Mouse (Mus musculus) cerebellum, postnatal 36 days (tissue): ENCODE data around the gene 5730522E02Rik.

Experiments used
- DNase-seq, 2 experiments: peaks; one replicate each; pipeline ENCODE4 v3.0.0; 2021 to 2022; ENCODE audit warnings: mixed read lengths in 2 of 2

5730522E02Rik gene

DNA sequence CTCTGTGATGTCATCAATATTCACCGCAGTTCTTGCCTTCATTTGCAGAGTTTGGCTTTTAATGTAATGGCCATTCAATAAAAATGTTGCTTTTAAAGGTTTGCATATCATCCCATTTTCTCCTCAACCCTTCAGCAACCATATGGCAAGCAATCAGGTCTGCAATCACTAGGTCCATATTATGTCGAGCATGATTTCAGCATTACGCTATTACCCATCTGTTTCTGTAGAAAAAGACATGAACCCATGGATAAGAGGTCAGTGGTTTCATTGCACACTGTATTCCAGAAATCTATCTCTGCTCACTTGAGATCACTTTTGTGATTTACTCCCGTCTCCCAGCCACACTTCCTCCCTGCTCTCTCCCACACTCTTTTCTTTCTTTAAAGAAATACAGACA lies 213.1 kb downstream of the 5730522E02Rik start:
- no peak for DNase-seq

GRCm38 (mm10) chr11:25994128-25994527 lies 216.4 kb downstream of the 5730522E02Rik start:
- DNase-seq = no peak

- DNase-seq = no peak
These were observed 218.3 kb downstream of the 5730522E02Rik start for GRCm38 (mm10) chr11:25992216-25992615.

DNA sequence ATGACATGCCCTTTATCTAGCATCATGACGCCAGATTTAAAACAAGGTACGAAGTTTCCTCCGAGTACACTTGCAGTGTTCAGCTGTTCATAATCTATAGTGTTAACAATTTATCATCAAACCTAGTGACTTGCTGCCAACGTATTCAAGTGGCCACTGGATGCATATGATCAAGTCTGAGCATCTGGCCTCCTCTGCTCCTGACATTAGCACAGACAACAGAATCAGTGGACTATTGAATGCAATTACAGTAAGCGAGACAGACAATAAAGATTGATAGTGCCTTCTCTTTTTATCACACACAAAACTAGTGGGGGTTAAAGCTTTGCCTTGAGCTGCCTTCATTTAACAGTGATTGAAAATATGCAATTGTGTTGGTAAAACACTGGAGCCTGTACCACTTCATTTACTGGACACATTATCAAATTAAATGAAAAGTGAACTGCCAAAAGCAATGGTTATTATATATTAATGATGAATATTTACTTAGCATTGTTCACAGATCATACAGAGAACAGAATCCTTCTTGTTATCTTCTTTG lies 231.8 kb downstream of the 5730522E02Rik start:
- DNase-seq = no peak

DNA sequence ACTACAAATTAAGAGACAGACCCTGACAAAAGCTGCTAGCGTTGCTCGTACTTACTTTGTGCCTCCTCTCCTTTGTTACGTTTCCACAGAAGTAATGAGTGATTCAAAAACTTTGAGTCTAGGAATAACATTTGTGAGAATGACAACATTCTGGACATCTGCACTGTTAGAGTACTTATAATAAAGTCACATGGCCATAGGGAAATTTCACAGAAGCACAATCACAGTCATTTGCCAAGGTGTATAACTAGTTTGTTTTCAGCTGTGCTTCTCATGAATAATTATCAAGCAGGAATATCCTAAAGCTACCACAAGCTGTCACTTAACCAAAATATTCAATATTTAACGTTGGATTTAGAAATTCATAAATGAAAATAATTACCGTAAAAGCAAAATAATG lies 269.1 kb downstream of the 5730522E02Rik start:
- no peak for DNase-seq

DNA sequence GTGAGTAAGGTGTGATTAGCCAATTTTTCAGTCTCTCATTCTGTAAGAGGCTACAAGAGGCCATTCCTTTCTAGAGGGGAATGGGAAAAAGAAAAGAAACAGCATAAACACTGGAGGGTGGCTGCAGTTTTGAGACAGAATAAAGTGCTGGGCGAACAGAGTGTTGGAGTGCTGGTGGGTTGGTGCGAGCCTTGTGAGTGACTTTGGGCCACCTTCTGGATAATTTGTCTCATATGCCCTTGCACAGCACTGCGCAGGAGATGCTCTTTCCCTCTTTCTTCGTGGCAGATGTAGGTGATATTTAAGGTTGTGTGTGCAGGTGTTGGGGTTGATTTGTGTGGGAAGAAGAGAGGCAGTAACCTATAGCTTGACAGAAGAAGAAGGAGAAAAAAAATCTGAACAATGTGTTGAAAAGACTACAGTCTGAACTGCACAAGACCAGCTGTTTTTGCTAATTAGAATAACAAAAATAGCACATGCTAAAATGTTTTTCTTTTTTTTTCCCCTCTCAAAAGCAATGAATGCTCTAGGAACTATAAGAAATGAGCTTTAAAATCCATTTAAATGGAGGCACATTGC lies 269.8 kb downstream of the 5730522E02Rik start:
- DNase-seq = no peak

DNA sequence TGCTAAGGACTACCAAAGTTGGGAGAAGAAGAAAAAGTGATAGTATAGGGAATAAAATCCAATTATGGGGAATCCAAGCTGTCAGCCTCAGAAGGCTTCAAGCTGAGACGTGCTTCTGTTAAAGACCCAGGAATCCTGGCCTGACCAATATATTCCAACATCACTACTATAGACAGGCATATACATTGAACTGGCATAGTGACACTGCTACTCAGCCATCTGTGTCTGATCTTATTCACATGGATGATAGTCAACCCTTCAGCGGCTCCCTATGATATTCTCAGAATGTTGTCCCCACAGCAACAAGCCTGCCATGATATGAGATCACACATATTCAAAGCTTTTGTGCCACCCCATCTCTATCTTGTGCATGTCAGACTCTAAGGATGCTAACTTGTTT lies 284.3 kb downstream of the 5730522E02Rik start:
- no peak for DNase-seq

- DNase-seq = no peak
These were observed 308.2 kb downstream of the 5730522E02Rik start for GRCm38 (mm10) chr11:25902321-25902720.

- DNase-seq = no peak
These were observed 308.9 kb downstream of the 5730522E02Rik start for GRCm38 (mm10) chr11:25901666-25902065.

GRCm38 (mm10) chr11:25893906-25894305 lies 316.7 kb downstream of the 5730522E02Rik start:
- no peak for DNase-seq

DNA sequence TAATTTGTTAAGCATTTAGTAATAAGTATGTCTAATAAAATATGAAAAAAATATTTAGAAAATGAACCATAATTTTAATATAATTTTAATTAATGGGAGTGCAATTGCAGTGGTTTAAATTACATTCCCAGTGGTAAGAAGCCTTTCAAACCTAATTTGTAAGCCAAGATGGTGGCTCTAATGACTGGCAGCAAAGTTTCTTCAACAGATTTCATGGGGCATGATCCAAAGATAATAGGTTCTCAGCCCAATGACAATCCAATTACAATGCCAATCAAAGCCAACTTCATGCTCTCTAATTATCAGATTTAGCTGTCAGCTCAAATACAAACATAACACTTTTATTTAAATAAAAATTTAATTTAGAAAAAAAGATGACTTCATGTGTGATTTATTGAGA lies 337.6 kb downstream of the 5730522E02Rik start:
- no peak for DNase-seq

- DNase-seq = no peak
These were observed 338.2 kb downstream of the 5730522E02Rik start for GRCm38 (mm10) chr11:25872317-25872716.

GRCm38 (mm10) chr11:25866292-25866691 lies 344.3 kb downstream of the 5730522E02Rik start:
- peak; percentile 53 to 65 for DNase-seq

- peak; percentile 72 to 78 for DNase-seq
These were observed 347.9 kb downstream of the 5730522E02Rik start for GRCm38 (mm10) chr11:25862686-25863085.

- DNase-seq = no peak
These were observed 353.7 kb downstream of the 5730522E02Rik start for GRCm38 (mm10) chr11:25856629-25857568.

GRCm38 (mm10) chr11:25855794-25856193 lies 354.8 kb downstream of the 5730522E02Rik start:
- DNase-seq = no peak

DNA sequence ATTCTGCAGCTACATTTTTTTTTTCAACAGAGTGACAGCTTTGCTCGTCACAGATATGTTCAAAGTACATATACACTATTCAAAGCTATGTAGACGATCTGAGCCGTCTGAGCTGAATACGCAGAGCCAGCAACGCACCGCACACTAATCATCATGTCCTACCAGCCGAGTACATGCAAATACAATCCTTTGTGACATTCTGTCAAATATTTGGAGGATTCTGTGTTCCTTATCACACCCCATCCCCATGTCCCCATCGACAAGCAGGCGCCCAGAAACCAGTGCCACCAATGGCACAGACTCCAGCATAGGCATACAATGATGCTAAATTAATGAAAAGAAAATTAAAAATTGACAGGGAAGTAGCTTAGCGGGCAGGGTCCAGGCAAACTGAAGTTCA lies 356.3 kb downstream of the 5730522E02Rik start:
- DNase-seq = no peak

GRCm38 (mm10) chr11:25853032-25853431 lies 357.5 kb downstream of the 5730522E02Rik start:
- no peak for DNase-seq

GRCm38 (mm10) chr11:25848824-25849644 lies 361.5 kb downstream of the 5730522E02Rik start:
- DNase-seq = no peak

GRCm38 (mm10) chr11:25838451-25838850 lies 372.1 kb downstream of the 5730522E02Rik start:
- no peak for DNase-seq

DNA sequence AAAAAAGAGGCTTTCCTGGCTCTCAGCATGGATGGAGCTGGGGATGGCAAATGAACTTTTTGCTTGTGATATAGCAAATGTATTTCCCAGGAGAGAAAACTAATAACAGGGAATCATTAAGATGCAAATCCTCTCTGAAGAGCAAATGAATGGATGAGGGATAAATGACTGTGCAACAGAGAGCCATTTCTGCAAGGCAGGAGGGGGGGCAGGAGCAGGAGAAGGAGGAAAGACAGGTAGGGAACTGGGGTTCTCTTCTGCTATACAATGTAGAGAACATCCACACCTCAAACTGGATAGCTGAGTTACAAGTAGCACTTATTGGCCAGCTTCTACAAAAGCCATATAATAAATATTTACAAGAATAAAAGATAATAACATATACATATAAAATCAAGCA lies 390.8 kb downstream of the 5730522E02Rik start:
- DNase-seq = no peak

- no peak for DNase-seq
These were observed 397.1 kb downstream of the 5730522E02Rik start for GRCm38 (mm10) chr11:25813446-25813845.

- no peak for DNase-seq
These were observed 422.9 kb downstream of the 5730522E02Rik start for GRCm38 (mm10) chr11:25787691-25788090.
